In genomic region chr8:114124084-114124750, GRCm38 (mm10) we compare ENCODE assay signal across 27 mouse cellular contexts. TPM values are rescaled to one million over a fixed set of nuclear protein-coding genes. Genes with fewer than 3 reads are reported as not detected.
DNase-seq lines count a peak whose midpoint lies in the region; ATAC-seq and TF ChIP-seq lines count a peak whose summit lies in the region.
"Had no signal": no experiment of that assay in that cellular context is flagged by ENCODE, and none has a peak within 500 bp of the region (broad histone marks: within the 10 kb centered on the region; RNA-seq: fewer than 3 reads in every experiment).

No protein-coding gene starts in this region.

- no peaks in the 10 kb centered on the region for H3K27me3 ChIP-seq in midbrain, postnatal 0 days (ENCODE audit: insufficient read depth, low read length)
- no peaks in the 10 kb centered on the region for H3K27me3 ChIP-seq in midbrain, embryonic 15.5 days (replicated peaks)
- H3K27me3 ChIP-seq in forebrain, embryonic 11.5 days (ENCODE audit: control insufficient read depth, insufficient read depth, low read length): no peaks in the 10 kb centered on the region
- H3K27me3 ChIP-seq: embryonic facial prominence, embryonic 13.5 days; forebrain, embryonic 13.5 days; hindbrain, embryonic 13.5 days; intestine, embryonic 15.5 days had no signal

- TF ChIP-seq CTCF in midbrain, postnatal 0 days (IDR thresholded peaks at IDR 0.05): no peak

- no peak overlapping the region for H3K27ac ChIP-seq in midbrain, postnatal 0 days (ENCODE audit: low read depth, low read length)
- H3K27ac ChIP-seq in midbrain, embryonic 15.5 days: no peak overlapping the region
- no peak overlapping the region for H3K27ac ChIP-seq in forebrain, embryonic 11.5 days (ENCODE audit: low read depth, low read length)
- H3K27ac ChIP-seq: embryonic facial prominence, embryonic 10.5 days; embryonic facial prominence, embryonic 13.5 days; forebrain, embryonic 13.5 days; hindbrain, embryonic 10.5 days; hindbrain, embryonic 13.5 days; intestine, embryonic 15.5 days had no signal

- DNase-seq in cerebellum, adult 18-20 months: peak; percentile 4 to 8
- no peak for DNase-seq in cerebellum, adult 11-12 months
- DNase-seq in cerebellum, postnatal 14 days: peak; percentile 30 to 32
- DNase-seq in midbrain, postnatal 0 days (ENCODE audit: low spot score): peak; percentile 20
- DNase-seq in frontal cortex, postnatal 10 days (ENCODE audit: low spot score in 2 of 2): no peak
- DNase-seq in forebrain, embryonic 11.5 days (ENCODE audit: low spot score): no peak
- DNase-seq: adrenal gland, adult 8-10 months; adrenal gland, postnatal 25 days; cerebellum, adult 11 months; embryo, embryonic 11 days; gastrocnemius, postnatal 25 days; heart, postnatal 36 days; kidney, adult 11 months; kidney, adult 8-10 months had no signal

- no peaks in the 10 kb centered on the region for H3K4me1 ChIP-seq in midbrain, postnatal 0 days (ENCODE audit: insufficient read depth, low read length)
- no peaks in the 10 kb centered on the region for H3K4me1 ChIP-seq in midbrain, embryonic 15.5 days
- H3K4me1 ChIP-seq in forebrain, embryonic 11.5 days (replicated peaks; ENCODE audit: control insufficient read depth, insufficient read depth, low read length): no peaks in the 10 kb centered on the region
- H3K4me1 ChIP-seq: embryonic facial prominence, embryonic 10.5 days; embryonic facial prominence, embryonic 13.5 days; forebrain, embryonic 13.5 days; hindbrain, embryonic 10.5 days; hindbrain, embryonic 13.5 days; intestine, embryonic 15.5 days had no signal

- no peak for ATAC-seq in cerebellum, adult (ENCODE audit: insufficient number of reproducible peaks, low FRiP score, low TSS enrichment)
- ATAC-seq in midbrain, postnatal 0 days (ENCODE audit: low FRiP score): no peak
- ATAC-seq in midbrain, embryonic 15.5 days (replicated peaks): no peak
- no peak for ATAC-seq in forebrain, embryonic 11.5 days (replicated peaks; ENCODE audit: low FRiP score)
- ATAC-seq: activated CD4-positive, CD25-positive, alpha-beta regulatory T cell, adult 4 months; forebrain, embryonic 13.5 days; forebrain, embryonic 16.5 days; hindbrain, embryonic 16.5 days; intestine, embryonic 15.5 days had no signal

- H3K9ac ChIP-seq in midbrain, postnatal 0 days (replicated peaks; ENCODE audit: low read length, poor library complexity, severe bottlenecking): no peak overlapping the region
- H3K9ac ChIP-seq in midbrain, embryonic 15.5 days: no peak overlapping the region
- H3K9ac ChIP-seq in forebrain, embryonic 11.5 days (ENCODE audit: low read length): no peak overlapping the region
- H3K9ac ChIP-seq: embryonic facial prominence, embryonic 13.5 days; forebrain, embryonic 13.5 days; hindbrain, embryonic 13.5 days; intestine, embryonic 15.5 days had no signal

- no peak overlapping the region for H3K4me3 ChIP-seq in midbrain, postnatal 0 days (ENCODE audit: low read depth, low read length)
- H3K4me3 ChIP-seq in midbrain, embryonic 15.5 days: no peak overlapping the region
- H3K4me3 ChIP-seq in forebrain, embryonic 11.5 days (ENCODE audit: low read depth, low read length): no peak overlapping the region
- H3K4me3 ChIP-seq: embryonic facial prominence, embryonic 10.5 days; embryonic facial prominence, embryonic 13.5 days; erythroblast, embryonic 14.5 days; forebrain, embryonic 13.5 days; hindbrain, embryonic 10.5 days; hindbrain, embryonic 13.5 days; intestine, embryonic 15.5 days had no signal

- H3K36me3 ChIP-seq in midbrain, postnatal 0 days (ENCODE audit: insufficient read depth, low read length): no peaks in the 10 kb centered on the region
- no peaks in the 10 kb centered on the region for H3K36me3 ChIP-seq in midbrain, embryonic 15.5 days (replicated peaks)
- H3K36me3 ChIP-seq in forebrain, embryonic 11.5 days (ENCODE audit: control insufficient read depth, insufficient read depth, low read length): no peaks in the 10 kb centered on the region
- H3K36me3 ChIP-seq: embryonic facial prominence, embryonic 10.5 days; embryonic facial prominence, embryonic 13.5 days; hindbrain, embryonic 10.5 days; hindbrain, embryonic 13.5 days; intestine, embryonic 15.5 days had no signal

- H3K9me3 ChIP-seq in midbrain, postnatal 0 days (ENCODE audit: low read length): no peaks in the 10 kb centered on the region
- no peaks in the 10 kb centered on the region for H3K9me3 ChIP-seq in midbrain, embryonic 15.5 days
- H3K9me3 ChIP-seq in forebrain, embryonic 11.5 days (ENCODE audit: control insufficient read depth, low read length): no peaks in the 10 kb centered on the region
- H3K9me3 ChIP-seq: embryonic facial prominence, embryonic 10.5 days; embryonic facial prominence, embryonic 13.5 days; forebrain, embryonic 13.5 days; hindbrain, embryonic 13.5 days; intestine, embryonic 15.5 days had no signal

- WGBS in midbrain, postnatal 0 days: 82% methylated on average over 4 of the region's 4 CpGs
- 85% methylated on average over 4 of the region's 4 CpGs for WGBS in midbrain, embryonic 15.5 days
- 73% methylated on average over 4 of the region's 4 CpGs for WGBS in forebrain, embryonic 11.5 days

- no peak overlapping the region for H3K4me2 ChIP-seq in midbrain, postnatal 0 days (ENCODE audit: low read depth, low read length, poor library complexity, severe bottlenecking)
- H3K4me2 ChIP-seq in midbrain, embryonic 15.5 days: no peak overlapping the region
- no peak overlapping the region for H3K4me2 ChIP-seq in forebrain, embryonic 11.5 days (ENCODE audit: low read depth, low read length, severe bottlenecking)
- H3K4me2 ChIP-seq: embryonic facial prominence, embryonic 13.5 days; forebrain, embryonic 13.5 days; heart, embryonic 11.5 days; hindbrain, embryonic 13.5 days; intestine, embryonic 15.5 days had no signal

RNA-seq across cellular contexts. Expression of gene Nudt7, which starts 9.1 kb away (rescaled TPM):
- total RNA-seq in midbrain, postnatal 0 days (2014; rRNA removed): 0.71 and 1.4 TPM in 2 replicates
- polyA plus RNA-seq in midbrain, postnatal 0 days (2015; fragmentation: Nextera tagmentation; extraction: Ambion mirVana): 3.5 and 3.9 TPM in 2 replicates
- 3.4 and 3.7 TPM in 2 replicates for polyA plus RNA-seq in midbrain, embryonic 15.5 days (2015; fragmentation: Nextera tagmentation; extraction: Ambion mirVana)
- 9.5 and 10.6 TPM in 2 replicates for polyA plus RNA-seq in forebrain, embryonic 11.5 days (2014; fragmentation: Nextera tagmentation; extraction: Ambion mirVana)

Comparison
In these comparisons a context has a peak if more than half of its experiments do, and no peak if none do; other contexts are left out.
1. DNase-seq: peak in cerebellum, adult 18-20 months (2 of 2), cerebellum, postnatal 14 days (2 of 2) and midbrain, postnatal 0 days (single experiment); none in cerebellum, adult 11-12 months (single experiment), frontal cortex, postnatal 10 days (0 of 2) and forebrain, embryonic 11.5 days (single experiment).